Mouse (Mus musculus) heart, adult 2 months (tissue): ENCODE measurements at regions not wholly inside any gene's neighbourhood (a gene's known extent, or its start where the extent isn't known, plus 50 kb on each side); places are given as distances from the start of the nearest gene placed in this dataset.
A peak's percentile ranks its signal among the peaks of the same experiment; 100 is the strongest.

Source experiments
- DNase-seq, 2 experiments: peaks; one replicate each; pipeline ENCODE4 v3.0.0; 2021
- H3K27ac ChIP-seq: fragments of 200-600 bp; 2 replicates; pipeline ENCODE4 v1.8.1; 2022
- H3K27me3 ChIP-seq: fragments of 200-500 bp; 2 replicates; pipeline ENCODE4 v1.6.1; 2012; ENCODE audit warnings: mild to moderate bottlenecking, low read length, inconsistent platforms, mixed read lengths; ENCODE audit not compliant: control insufficient read depth, insufficient read depth
- H3K36me3 ChIP-seq: fragments of 200-500 bp; 2 replicates; pipeline ENCODE4 v1.6.1; 2012; ENCODE audit warnings: low read length, inconsistent platforms; ENCODE audit not compliant: control insufficient read depth, insufficient read depth
- H3K4me1 ChIP-seq: fragments of 200-500 bp; 2 replicates; pipeline ENCODE4 v1.6.1; 2011; ENCODE audit warnings: low read length; ENCODE audit not compliant: control insufficient read depth, insufficient read depth
- H3K4me3 ChIP-seq: fragments of 200-600 bp; 2 replicates; pipeline ENCODE4 v1.8.1; 2022
- H3K79me2 ChIP-seq: fragments of 200-500 bp; replicated peaks from 2 replicates; pipeline ENCODE4 v1.6.1; 2012; ENCODE audit warnings: mild to moderate bottlenecking, inconsistent platforms, low read length, moderate library complexity, mixed read lengths; ENCODE audit not compliant: control insufficient read depth, insufficient read depth
- H3K9ac ChIP-seq: fragments of 200-500 bp; 2 replicates; pipeline ENCODE4 v1.6.1; 2012; ENCODE audit warnings: low read depth, mild to moderate bottlenecking, control low read depth, inconsistent platforms, low read length, mixed read lengths
- CTCF ChIP-seq: fragments of 200-600 bp; IDR thresholded peaks from 2 replicates; pipeline ENCODE4 v1.8.1; 2022; ENCODE audit warnings: antibody characterized with exemption, mild to moderate bottlenecking, moderate library complexity
- EP300 ChIP-seq: fragments of 200-500 bp; IDR thresholded peaks from 2 replicates; pipeline ENCODE4 v1.6.1; 2011; ENCODE audit warnings: low read depth, low read length, control low read depth; ENCODE audit not compliant: insufficient read depth
- POLR2A ChIP-seq: fragments of 200-500 bp; IDR thresholded peaks from 2 replicates; pipeline ENCODE4 v1.6.1; 2011; ENCODE audit warnings: mild to moderate bottlenecking, low read depth, low read length, control low read depth; ENCODE audit not compliant: insufficient read depth
- WGBS: fragments of 180-500 bp; shearing (Covaris S2); methylation state at CpG from one replicate; pipeline ENCODE4 v1.1.7; 2018; 5-methylcytosine and 5-hydroxymethylcytosine counted together
- intact Hi-C: fragments of 180-260 bp; cut with DNase I; formaldehyde crosslinking; loops from one replicate; pipeline ENCODE4 v1.15.1; 2025

DNA sequence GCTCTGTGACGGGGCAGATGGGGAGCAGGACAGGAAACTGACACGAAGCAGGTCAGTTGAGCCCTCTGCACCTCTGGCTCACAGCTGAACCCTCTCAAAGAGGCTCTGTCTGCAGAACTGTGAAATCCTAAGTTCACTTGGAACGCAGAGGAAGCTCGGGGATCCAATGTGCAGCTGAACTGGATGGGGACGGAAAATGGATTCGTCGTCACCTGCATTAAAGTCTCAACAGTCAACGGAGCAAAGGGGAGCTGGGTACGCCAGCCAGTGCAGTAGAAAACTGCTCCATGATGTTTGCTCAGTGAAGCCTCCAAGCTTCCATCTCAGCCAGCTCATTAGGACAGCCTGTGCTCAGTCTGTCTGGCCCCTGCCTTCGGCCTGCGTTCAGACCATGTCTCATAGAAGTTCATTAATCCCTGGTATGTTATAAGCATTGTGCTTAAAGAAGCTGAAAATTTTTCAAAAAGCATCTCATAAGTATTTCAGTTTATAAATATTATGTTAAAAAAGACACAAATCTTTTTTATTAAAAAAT is 199.3 kb upstream of the Pabpc6 start:
- Histone ChIP-seq H3K27ac (no peak overlapping the region), H3K4me1 (peaks cover 3% of the 10 kb centered on the region), H3K4me3 (no peak overlapping the region), H3K9ac (no peak overlapping the region), H3K36me3 (no peaks in the 10 kb centered on the region), H3K27me3 (no peaks in the 10 kb centered on the region), H3K79me2 (no peaks in the 10 kb centered on the region)
- DNase-seq = no peak
- WGBS = 85% methylated on average over 11 of the region's 11 CpGs
- intact Hi-C loops = no loop called here
- TF ChIP-seq CTCF (no peak), EP300 (no peak), POLR2A (no peak)

DNA sequence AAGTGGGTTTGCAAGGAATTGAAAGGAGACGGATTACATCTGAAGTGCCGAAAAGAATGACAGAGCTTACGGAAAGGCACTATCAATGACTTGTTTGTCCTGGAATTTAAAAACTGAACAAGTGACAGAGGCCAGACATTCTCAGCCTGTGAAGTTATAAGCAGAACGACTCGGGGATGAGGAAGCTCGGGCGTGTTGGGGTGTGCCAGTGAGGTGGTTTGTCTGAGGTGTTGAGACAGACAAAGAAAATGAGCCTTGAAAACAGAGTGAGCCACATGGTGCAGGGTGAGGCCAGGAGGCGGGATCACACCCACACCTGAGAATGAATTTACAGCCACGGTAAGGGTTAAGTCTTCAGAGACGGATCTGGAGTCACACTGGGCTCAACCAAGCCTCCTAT is 194.7 kb upstream of the Pabpc6 start:
- Histone ChIP-seq H3K4me1 (no peaks in the 10 kb centered on the region), H3K9ac (no peak overlapping the region), H3K27ac (no peak overlapping the region), H3K27me3 (no peaks in the 10 kb centered on the region), H3K36me3 (no peaks in the 10 kb centered on the region), H3K79me2 (no peaks in the 10 kb centered on the region), H3K4me3 (no peak overlapping the region)
- DNase-seq = no peak
- intact Hi-C loops = no loop called here
- WGBS = 42% methylated on average over 10 of the region's 10 CpGs
- TF ChIP-seq EP300 (no peak), CTCF (no peak), POLR2A (no peak)

DNA sequence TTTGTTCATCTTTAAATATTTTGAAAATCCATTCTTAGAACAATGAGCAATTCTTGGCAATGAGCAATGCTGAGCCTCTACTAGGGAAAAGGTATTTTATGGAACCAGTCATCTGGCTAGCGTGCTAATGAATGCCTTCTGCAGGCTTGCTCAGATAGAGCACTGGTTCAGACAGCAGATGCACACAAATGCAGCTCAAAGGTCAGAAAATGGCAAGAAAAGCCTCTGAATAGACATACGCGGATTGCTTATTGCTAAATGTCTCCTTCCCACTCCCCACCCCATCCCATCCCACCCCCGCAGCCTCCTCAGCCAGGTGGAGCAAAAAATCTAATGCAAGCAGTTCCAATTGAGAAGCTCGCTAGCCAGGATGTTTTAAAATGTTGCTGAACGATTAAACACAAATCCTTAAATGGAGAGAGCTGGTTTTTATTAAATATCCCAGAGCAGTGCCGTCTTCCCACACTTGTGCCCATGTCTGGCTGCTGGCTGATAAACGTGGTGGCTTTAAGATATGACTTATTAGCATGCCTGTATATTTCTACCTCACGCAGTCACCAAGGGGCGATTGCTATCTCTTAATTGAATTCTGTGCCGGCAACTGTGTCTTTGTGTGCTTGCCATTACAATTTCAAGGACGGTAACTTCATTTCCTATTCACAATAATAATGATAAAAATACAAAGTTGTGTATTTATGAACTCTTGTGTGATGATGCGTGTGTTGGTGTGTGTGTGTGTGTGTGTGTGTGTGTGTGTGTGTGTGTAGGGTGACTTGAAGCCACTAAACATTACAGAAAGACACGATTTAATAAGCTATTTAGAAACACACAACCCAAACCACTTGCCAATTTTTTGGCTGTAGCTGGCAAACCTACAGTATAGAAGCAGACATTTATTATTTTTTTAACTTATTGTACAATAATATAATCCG is 192.7 kb upstream of the Pabpc6 start:
- Histone ChIP-seq H3K27me3 (no peaks in the 10 kb centered on the region), H3K27ac (no peak overlapping the region), H3K4me3 (no peak overlapping the region), H3K9ac (no peak overlapping the region), H3K79me2 (no peaks in the 10 kb centered on the region), H3K4me1 (no peaks in the 10 kb centered on the region), H3K36me3 (no peaks in the 10 kb centered on the region)
- intact Hi-C loops = no loop called here
- 76% methylated on average over 15 of the region's 15 CpGs for WGBS
- no peak for DNase-seq
- TF ChIP-seq POLR2A (no peak), EP300 (no peak), CTCF (no peak)

DNA sequence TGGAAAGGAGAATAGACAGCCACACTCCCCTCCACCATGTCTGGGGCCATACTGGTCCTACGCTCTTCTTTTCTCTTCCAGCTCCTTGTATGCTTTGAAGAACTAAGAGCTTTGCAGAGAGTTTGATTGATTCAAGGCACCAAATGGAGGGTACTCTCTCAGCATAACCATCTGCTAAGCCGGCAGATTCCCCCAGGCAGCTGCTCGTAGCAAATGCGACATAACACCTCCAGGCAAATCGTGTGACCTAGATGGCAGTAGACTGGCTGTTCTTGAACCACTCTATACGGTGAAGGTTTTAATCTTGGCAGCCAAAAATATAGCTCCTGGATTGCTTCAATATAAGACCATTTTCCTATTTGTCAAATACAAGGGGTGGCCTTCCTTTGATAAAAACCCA is 191.8 kb upstream of the Pabpc6 start:
- no peaks in the 10 kb centered on the region for H3K4me1 ChIP-seq
- no peaks in the 10 kb centered on the region for H3K36me3 ChIP-seq
- no peak overlapping the region for H3K9ac ChIP-seq
- DNase-seq = no peak
- intact Hi-C loops = no loop called here
- H3K79me2 ChIP-seq = no peaks in the 10 kb centered on the region
- no peaks in the 10 kb centered on the region for H3K27me3 ChIP-seq
- TF ChIP-seq EP300 (no peak), POLR2A (no peak), CTCF (no peak)
- WGBS = 87% methylated on average over 6 of the region's 6 CpGs
- H3K4me3 ChIP-seq = no peak overlapping the region
- H3K27ac ChIP-seq = no peak overlapping the region

DNA sequence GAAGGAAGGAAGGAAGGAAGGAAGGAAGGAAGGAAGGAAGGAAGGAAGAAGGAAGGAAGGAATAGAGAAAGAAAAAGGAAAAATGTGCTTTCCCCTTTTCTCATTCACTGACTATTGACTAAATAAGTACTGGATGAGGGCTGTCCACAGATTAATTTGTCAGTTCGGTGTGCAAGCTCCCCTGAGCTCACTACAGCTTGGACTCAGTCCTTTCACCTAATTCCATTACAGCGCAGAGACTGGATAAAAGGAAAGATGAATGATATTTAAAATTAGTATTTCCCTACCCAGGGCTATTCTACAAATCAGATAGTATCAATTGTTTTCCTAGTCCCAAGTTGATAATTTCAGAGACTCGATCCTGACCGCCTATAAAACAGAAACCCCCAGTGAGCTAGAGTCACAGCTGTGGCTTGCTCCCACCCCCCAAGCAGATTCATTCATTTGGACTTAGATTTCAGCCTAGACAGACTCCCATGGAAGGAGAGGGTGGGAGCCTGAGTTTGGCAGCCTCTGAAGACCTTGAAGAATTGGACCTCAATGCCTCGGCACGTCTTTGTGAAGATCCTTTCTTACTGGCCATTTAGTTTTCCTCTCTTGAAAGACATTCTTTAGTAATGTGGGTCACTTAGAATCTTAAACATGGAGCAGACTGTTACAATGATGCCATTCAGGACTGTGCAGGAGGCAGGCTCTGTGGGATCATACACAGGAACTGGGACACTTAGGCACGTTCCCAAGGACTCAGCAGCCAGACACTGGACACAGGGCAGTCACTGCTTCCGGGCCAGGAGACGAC is 179.2 kb upstream of the Pabpc6 start:
- Histone ChIP-seq H3K27me3 (no peaks in the 10 kb centered on the region), H3K4me3 (no peak overlapping the region), H3K4me1 (peaks cover 3% of the 10 kb centered on the region), H3K27ac (no peak overlapping the region; the same call in 1 of the 2 replicates), H3K79me2 (no peaks in the 10 kb centered on the region), H3K9ac (no peak overlapping the region), H3K36me3 (peaks cover 3% of the 10 kb centered on the region)
- DNase-seq = peak in 1 of 2 experiments; percentile 18
- intact Hi-C loops = no loop called here
- TF ChIP-seq POLR2A (no peak), EP300 (no peak), CTCF (no peak)
- WGBS = 66% methylated on average over 9 of the region's 9 CpGs
